Mouse (Mus musculus) adrenal gland, postnatal 4 days (tissue): ENCODE results near the gene Kitl. TPM values are rescaled to one million over a fixed set of nuclear protein-coding genes. Genes with fewer than 3 reads are reported as not detected.

ENCODE experiments used
- DNase-seq, 2 experiments: peaks; one replicate each; pipeline ENCODE4 v3.0.0; 2021 to 2022; ENCODE audit warnings: low spot score in 2 of 2, mixed read lengths in 2 of 2
- long read RNA-seq, 2 experiments: library from polyadenylated mRNA; stranded (forward); transcript quantifications; one replicate each; pipeline ENCODE4 v2.0.0; 2021
- total RNA-seq, 2 experiments: library from RNA; stranded (reverse); gene quantifications; 2 replicates each; pipeline ENCODE4 v1.2.3; 2021

The Kitl gene
- total RNA-seq: 10 to 100 TPM; 51.4 to 52.7 TPM
- long read RNA-seq, experiment 1, full-length matches to known transcripts: 6 of 9 reads
- long read RNA-seq, experiment 1, partial matches to known transcripts: 1 of 9 reads
- long read RNA-seq, experiment 1, other reads (novel, unspliced or antisense): 2 of 9 reads
- long read RNA-seq, experiment 2, full-length matches to known transcripts: 15 of 25 reads
- long read RNA-seq, experiment 2, partial matches to known transcripts: 2 of 25 reads
- long read RNA-seq, experiment 2, other reads (novel, unspliced or antisense): 8 of 25 reads

DNA sequence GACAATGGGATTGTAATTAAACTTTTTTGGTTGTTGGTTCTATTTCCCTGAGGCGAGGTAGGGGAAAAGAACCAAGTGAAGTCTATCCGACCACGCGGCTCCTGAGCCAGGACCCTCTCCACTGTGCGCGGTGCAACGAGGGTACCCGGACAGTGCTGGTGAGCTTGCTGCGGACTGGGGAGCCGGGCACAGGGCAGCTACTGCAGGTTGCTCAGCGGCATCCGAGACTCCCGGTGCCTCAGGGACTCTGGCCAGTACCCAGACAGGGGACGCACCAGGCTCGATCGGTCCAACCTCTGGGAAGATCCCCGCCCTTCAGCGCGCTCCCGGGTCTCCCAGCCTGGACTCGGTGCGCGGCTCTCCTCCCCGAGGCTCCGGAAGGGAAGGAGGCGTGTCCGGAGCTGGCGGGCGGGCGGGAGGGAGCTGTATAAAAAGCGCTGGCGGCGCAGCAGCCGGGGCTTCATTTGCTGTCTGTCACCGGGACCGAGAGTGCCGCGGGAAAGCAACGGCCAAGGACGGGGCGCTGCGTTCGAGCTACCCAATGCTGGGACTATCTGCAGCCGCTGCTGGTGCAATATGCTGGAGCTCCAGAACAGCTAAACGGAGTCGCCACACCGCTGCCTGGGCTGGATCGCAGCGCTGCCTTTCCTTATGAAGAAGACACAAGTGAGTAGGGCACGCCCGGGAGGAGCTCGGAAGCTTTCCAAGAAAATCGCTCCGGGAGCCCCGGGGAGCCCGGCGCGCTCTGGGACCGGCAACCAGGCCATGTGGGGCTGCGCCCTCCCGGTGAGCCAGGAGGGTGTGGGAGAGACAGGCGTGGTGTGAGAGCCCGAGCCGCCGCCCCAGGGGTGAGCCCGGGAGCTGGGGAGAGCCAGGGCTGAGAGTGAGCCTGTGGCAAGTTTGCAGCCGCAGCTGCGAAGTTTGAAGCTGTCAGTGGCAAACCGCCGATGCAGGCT lies at the start of gene Kitl:
Gene Kitl, plus strand, starts transcription at position 261 of the 956 bp plus-strand sequence.
- peak; percentile 45 to 58 for DNase-seq

DNA sequence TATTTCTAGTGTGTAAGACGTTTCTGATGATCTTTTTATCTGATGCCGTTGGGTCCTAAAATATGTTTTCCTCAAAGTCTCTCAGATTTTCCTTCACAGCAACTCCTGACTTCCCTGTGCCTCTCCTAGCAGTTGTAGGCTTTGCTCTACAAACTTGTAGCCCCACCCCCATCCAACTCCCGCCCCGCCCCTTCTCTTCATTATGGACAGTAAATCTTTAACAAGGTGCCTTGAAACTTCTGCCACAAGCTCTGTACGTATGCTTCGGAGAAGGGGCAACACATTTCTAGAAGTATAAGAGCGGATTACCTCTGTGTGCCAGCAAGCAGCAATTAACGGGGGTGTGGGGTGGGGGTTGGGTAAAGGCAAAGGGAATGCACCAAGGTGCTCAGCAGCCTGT lies 42.6 kb upstream of the Kitl start:
- no peak for DNase-seq

DNA sequence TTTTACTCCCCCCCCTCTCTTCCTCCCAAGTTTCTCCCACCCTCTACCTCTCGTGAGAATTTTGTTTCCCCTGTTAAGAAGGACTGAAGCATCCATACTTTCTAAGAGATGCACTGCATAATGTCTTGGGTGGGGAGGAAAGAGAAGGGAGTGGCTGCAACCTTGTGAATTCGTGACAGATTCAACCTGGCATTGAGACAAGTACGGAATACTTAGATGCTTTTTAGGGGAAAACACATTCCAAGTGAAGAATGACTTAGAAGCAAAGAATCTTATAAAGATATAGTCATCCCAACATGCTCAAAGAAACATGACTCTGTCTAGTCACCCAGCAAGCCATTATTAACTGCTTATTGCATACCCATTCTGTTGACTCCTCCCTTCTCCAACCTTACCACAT lies 35.3 kb upstream of the Kitl start:
- DNase-seq: no peak

DNA sequence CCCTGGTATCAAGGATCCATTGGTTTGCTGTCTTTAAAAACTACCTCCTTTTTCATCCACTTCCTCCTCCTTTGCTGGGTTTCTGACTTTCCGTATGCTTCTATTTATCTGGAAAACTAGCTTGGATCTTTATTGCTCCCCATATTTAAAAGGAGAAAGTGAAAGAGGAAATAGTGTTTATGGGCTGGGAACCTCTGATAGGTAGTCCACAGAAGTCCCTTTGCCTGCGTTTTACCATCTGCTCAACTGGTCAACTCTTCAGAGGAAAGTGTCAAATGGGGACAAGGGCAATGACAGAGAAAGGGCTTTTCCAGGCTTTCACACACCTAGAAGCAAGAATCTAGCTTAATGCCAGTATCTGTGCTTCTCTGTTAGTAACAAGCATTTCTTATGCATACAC lies 34.5 kb upstream of the Kitl start:
- DNase-seq: no peak

DNA sequence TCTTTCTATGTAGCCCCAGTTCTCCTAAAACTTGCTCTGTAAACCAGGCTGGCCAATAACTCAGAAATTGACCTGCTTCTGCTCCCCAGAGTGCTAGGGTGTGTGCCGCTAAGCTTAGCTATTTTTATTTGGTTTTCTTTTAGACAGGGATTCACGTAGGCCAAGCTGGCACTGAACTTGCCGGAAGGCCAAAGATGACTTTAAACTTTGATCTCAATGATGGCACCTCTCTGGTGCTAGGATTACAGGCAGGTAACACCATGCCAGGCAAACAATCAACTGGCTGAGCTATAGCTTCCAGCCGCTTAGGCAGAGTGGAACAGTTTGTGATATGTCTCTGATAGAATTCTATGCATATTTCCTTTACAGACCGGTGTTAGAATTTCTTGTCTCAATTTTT lies 33.5 kb upstream of the Kitl start:
- DNase-seq: no peak

DNA sequence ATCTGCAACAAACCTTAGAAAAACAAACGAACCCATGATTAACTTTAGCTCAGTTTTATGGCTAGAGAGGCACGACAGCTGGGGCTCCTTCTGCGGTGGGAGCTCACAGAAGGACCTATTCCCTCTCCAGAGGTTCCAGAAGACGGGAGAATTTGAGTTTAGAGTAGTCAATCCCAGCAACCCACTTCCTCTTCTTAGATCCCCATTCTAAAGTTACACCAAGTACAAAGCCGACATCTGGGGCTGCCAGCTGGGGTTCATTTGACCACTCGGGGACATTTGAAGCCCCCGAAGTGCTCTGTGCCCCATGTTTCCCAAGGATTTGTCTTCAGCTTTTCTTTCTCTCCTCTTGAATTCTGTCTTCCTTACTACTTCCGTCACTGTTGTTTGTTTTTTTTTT lies 28.7 kb upstream of the Kitl start:
- DNase-seq: no peak

DNA sequence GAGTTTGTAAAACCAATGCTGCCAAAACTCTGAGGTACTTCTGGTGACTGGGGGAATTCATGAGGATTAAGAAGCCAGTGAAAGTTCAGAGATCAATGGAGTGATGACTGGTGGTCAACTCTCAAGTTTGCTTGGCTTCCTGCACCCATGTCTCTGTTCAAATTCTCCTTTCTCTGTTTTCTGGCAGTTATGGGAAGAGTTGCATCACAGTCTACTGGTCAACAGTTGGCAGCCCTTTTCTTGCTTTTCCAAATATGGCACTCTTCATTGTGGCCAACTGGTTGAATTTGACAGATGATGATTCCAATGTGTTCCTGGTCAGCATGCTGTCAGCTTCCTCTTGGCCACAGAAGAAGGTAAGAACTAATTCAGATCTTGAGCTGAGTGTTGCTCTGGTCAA lies 25.7 kb upstream of the Kitl start:
- DNase-seq: no peak

DNA sequence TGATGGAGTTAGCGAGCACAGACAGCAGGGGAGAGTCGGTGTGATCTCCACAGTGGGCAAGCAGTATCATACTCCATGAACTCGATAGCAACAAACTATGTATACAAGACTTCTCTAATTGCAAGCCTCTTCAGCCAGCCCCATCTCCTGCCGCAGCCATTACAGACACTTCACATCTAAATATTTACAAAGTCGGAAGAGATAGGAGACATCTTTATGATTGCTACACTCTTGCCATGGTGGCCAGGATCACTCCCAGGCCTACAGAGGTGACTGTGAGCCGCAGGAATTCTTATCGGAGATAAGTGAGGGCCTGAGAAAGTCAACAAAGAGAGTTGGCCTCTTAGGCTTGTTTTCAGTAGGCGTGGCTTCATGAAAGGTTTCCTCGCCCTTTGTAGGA lies 23.3 kb upstream of the Kitl start:
- DNase-seq: no peak

DNA sequence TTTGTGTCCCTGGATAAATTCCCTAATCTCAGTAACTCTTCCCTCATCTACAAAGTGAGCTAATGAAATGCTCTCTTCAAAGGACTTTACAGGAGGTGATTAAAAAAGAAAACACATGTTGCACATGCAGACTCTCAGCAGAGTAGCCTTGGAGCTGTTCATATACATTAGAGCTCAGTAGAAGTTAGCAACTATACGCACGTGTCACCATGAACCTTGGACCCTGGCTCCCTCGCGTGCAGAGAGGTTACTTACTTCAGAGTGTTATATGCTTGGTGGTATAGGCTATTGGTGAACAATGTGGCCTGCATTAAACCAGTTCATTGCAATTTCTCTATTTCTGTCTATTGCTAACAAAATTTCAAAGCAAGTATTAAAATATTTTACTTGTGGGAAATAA lies 14.0 kb upstream of the Kitl start:
- DNase-seq: no peak

DNA sequence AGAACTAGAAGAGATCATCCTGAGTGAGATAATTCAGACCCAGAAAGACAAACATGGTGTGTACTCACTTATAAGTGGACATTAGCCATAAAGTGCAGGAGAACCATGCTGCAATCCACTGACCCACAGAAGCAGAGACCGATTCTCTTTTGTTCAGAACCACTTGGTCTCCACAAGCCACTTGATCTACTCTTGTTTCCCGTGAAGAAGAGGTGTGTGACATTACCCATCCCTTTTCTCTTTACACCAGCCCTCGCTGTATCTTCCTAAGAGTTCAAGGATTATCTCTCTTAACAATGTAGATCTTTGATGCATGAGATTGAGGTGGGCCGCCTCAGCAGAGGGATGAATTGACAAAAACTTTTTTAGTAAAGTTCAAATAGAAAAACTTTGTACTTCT lies 11.6 kb upstream of the Kitl start:
- DNase-seq: no peak

DNA sequence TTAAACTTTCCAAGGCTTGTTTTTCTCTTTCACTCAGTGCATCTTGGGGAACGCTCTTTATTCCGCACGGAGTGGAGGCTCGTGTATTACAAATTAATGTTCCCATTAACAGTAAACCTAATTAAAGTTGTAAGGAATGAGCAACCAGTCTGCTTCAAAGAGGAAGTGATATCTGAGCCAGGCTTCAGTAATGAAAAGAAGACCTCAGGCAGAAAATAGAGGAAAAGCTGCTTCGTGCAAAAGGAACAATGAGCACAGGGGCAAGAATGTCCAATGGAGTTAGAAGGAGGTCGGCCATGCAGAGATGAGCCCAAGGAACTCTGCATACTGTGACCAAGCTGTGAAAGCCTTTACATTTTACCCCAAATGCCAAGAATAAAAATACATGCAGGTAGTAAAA lies 5.7 kb upstream of the Kitl start:
- no peak for DNase-seq

DNA sequence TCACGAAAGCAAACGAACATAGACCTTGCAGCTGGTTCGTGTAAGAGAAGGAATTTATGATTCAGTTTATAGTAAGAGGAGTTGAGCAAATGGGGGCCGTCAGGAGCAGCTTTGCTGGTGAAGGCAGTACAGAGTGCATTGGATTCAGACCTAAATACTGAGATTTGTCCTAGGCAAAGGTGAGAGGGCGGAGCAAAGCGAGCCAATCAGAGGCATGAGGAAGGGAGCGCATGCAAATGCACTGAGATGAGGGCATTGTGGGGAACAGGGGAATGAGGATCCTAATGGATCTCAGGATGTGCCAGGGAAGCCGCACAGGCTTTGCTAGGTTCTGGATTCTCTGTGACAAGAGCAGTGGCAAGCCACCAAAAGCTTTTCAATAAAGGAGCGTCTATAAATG lies 5.1 kb upstream of the Kitl start:
- DNase-seq: no peak

DNA sequence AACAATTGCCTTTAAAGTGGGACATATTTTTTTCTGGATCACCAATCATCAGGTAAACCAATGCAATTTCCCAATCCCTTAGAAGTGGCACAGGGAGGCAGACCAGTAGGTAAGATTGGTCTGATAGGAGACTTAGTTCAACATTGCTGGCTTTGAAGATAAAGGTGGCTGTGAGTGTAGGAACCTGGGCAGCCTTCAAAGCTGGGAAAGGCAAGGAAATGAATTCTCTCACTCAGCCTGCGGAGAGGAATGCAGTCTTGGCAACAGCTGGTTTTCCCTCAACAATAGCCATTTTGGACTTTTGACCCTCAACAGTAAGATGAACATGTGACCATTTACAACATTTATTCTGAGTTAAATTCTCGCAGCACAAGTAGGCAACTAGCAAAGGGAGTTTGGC lies 1.3 kb upstream of the Kitl start:
- no peak for DNase-seq

DNA sequence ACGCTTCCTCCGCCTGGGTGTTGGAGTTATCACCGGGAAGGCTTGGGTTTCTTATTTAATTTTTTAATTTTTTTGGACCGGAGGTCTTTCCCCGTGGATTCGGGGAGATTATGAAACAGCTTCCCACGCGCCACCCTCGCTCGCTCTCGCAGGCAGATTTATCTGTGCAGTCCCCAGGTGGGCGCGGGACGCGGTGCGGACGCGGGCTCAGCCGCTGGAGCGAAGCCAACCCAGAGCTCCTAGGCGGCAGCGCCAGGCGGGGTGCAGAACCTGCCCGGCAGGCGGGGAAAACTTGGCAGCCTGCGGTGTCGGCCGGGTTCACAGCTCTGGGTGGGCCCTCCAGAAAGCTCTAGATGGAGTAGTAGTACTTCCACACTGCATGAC lies 888 bp downstream of the Kitl start:
- peak; percentile 16 to 34 for DNase-seq

DNA sequence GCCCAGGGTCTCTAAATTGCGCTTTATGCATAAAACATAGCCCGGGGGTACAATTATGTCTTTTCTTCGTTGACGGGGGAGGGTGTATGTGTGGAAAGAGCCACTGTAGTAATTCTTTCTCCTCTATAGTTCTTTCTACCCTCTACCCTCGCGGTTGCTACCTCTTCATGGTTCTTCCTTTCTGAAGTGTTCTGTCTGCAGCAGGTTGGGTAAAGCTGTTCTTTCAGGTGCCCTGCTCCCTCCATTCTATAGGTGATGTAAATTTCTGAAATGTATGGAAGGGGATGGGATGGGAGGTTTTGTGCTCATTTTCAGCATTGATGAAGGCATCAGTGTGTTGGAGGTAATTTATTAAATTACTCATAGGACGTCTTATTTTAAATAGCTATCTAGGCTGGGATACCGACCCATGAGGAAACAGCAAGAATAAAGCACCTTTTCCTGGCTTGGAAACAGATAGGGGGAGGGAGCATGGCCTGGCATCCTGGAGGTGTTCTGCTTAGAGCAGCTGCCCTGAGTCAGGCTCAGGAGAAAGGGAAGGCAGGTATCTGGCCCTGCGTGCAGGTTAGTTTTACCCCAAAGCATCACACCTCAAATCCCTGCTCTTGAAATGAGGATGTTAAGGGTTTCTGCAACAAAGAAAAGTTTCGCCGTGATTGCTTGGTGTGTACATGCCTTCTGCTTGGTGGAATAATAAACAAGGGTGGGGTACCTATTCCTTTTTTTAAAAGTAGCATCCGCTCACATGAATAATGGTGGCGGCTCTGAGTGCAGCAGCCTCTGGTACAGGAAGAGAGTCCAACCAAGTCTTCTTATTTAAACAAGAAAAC lies 1.7 kb downstream of the Kitl start:
- DNase-seq: no peak

DNA sequence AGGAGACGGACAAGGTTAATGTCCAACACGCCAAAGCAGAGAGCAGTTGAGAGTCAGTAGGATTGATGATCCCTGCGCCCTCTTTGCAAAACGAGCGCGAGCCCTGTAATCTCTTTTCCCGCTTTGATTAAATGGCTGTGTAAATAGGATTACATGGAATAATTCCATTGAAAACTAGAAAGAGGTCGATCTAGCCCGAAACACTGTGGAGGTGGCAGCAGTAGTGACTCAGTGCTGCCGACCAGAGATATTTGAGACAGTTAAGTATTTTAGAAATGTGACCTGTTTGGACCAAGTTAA lies 2.3 kb downstream of the Kitl start:
- no peak for DNase-seq

DNA sequence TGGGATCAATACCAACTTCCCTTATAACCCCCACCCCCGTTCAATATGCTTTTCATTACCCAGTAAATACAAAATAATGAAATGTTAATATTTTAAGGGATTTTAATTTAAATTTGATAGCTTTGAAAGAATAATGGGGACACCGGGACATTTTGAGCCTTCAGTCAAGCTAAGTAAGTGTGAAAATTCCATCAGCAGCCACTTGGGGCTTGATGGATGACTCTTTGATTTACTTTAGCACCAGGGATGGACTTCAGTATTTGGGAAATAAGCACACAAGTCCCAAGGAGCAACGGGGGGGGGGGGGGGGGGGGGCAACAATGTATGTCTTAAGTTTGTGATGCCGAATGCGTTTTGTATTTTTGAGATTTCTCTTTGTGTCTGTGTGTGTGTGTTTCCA lies 3.1 kb downstream of the Kitl start:
- no peak for DNase-seq

DNA sequence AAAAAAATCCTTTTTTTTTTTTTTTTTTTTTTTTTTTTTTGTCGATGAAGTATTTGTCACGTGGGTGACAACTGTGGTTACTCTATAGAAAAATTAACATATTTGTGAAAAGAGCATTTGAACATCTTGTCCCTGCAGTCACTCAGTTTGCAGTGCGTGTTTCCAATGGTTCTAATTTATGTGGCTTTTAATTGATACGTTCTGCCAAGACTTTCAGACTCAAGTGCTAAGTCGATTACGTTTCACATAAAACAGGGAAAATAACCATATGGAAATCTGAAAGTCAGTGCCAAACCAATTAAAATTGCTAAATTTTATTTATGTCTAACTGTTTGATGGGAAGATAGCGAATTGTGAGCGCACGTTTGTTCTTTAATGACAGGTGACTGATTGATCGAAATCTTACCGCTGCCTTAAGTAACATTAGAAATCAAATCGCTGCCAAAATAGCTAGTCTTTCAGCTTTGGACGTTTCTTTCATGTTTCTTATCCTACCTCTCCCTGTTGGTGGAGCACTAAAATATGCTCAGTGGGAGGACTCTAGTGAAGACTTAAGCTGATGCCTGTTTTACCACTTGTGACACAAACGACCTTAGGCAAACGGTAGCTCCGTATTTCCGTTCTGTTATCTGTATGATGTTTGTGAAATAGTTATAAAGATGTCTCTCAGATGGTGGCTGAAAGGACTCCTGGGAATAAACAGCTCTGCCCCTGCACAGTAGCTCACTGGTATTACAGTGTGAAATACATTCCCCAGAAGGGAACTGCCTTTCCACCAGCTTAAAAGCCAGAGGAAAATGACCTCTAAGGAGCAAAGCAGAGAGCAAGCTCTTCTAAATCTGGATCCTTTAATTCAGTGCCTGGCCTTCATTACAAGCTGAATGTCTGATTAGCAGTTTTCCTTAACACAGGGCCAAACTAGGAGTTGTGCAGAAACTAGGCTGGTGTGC lies 4.1 kb downstream of the Kitl start:
- DNase-seq: no peak

DNA sequence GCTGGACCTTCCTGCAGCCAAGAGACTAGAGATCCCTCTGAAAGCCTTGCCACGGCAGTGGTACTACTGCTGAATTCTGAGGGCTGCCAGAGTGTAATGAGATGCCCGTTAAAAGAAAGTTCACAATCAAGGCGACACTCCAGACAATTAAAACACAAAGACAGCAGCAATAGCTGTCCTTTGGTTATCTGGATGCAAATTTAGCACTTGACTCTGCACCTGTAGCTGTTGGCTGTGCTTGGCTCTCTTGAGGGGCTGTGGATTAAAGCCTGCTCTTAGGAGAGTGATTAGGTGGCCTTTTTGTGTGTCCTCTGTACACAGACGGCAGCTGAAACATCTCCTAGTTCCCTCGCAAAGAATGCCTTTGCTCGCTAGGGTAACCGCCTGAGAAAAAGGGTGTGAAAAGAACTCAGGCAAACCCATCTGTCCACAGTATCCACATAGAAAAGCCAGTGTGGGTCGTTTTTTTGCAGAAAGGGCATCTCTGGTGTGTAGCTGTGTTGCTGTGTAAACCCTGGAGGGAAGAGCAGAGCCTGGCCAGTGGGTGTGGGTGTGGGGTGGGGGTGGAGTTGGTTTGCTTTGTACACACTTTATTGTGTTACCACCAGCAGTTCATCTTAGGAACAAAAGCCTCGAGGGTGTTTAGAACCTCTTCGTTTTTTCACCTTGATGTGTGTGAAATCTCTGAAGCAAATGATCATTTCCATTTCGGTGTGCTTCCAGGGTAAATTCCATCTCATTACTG lies 6.8 kb downstream of the Kitl start:
- DNase-seq: no peak

DNA sequence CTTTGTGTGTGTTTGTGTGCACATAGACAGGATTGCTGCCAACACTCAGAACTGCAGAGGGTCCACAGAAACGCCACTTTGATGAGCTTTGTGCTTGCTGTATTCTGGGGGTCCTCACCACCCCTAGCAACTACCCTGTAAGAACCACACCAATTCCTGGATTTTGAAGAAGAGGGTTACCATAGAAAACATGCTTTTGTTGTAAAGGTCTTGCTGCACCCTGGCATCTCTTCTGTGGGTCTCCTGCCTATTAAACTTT lies 7.3 kb downstream of the Kitl start:
- no peak for DNase-seq
